Mouse (Mus musculus): Measurements from ENCODE around the gene Naa20. TPM values are rescaled to one million over a fixed set of nuclear protein-coding genes. Genes with fewer than 3 reads are reported as not detected.
A peak's percentile ranks its signal among the peaks of the same experiment; 100 is the strongest.
"Not testable (repeated sequence)": the region's sequence is repeated elsewhere in the genome, so short reads cannot be mapped to it uniquely, and the experiment has no call there.

The Naa20 gene
- polyA plus RNA-seq, 1 experiment from 2014 or later, result 120 TPM

- no peaks in the 10 kb centered on the region for H3K27me3 ChIP-seq (replicated peaks)
- no peaks in the 10 kb centered on the region for H3K9me3 ChIP-seq
- no peak overlapping the region for H3K4me3 ChIP-seq
- 0 out of 2 replicates have a peak, but pooled peaks cover 2% of the 10 kb centered on the region for H3K4me1 ChIP-seq
- no peak overlapping the region for H3K4me2 ChIP-seq
- ATAC-seq (replicated peaks), result no peak
- H3K36me3 ChIP-seq (replicated peaks), result 0 out of 2 replicates have a peak, but pooled peaks cover 5% of the 10 kb centered on the region
- H3K9ac ChIP-seq, result no peak overlapping the region
- 70% methylated on average over 6 of the region's 6 CpGs for WGBS
- H3K27ac ChIP-seq, result no peak overlapping the region
Measured at GRCm38 (mm10) chr2:145888766-145889480, 13.0 kb upstream of the Naa20 start.

GRCm38 (mm10) chr2:145890571-145890970, 11.3 kb upstream of the Naa20 start:
- Histone ChIP-seq H3K4me1 (no peaks in the 10 kb centered on the region), H3K27me3 (replicated peaks) (no peaks in the 10 kb centered on the region), H3K9me3 (no peaks in the 10 kb centered on the region), H3K4me2 (no peak overlapping the region), H3K9ac (no peak overlapping the region), H3K27ac (no peak overlapping the region), H3K36me3 (replicated peaks) (0 out of 2 replicates have a peak, but pooled peaks cover 5% of the 10 kb centered on the region), H3K4me3 (no peak overlapping the region)
- no peak for ATAC-seq (replicated peaks)
- WGBS, result 91% methylated on average over 2 of the region's 2 CpGs

GRCm38 (mm10) chr2:145893756-145894155, 8.1 kb upstream of the Naa20 start:
- 97% methylated on average over 6 of the region's 6 CpGs for WGBS

GRCm38 (mm10) chr2:145898106-145898505, 3.8 kb upstream of the Naa20 start:
- H3K9ac ChIP-seq, result no peak overlapping the region
- H3K4me1 ChIP-seq, result no peaks in the 10 kb centered on the region
- no peaks in the 10 kb centered on the region for H3K27me3 ChIP-seq (replicated peaks)
- no peaks in the 10 kb centered on the region for H3K36me3 ChIP-seq (replicated peaks)
- no peak for ATAC-seq (replicated peaks)
- H3K9me3 ChIP-seq, result no peaks in the 10 kb centered on the region
- no peak overlapping the region for H3K4me3 ChIP-seq
- WGBS, result 82% methylated on average over 9 of the region's 9 CpGs
- no peak overlapping the region for H3K27ac ChIP-seq
- H3K4me2 ChIP-seq, result no peak overlapping the region

More at GRCm38 (mm10) chr2:145893756-145894155, 8.1 kb upstream of the Naa20 start:
- H3K9me3 ChIP-seq, result no peaks in the 10 kb centered on the region
- H3K9ac ChIP-seq, result no peak overlapping the region
- no peaks in the 10 kb centered on the region for H3K36me3 ChIP-seq (replicated peaks)
- no peaks in the 10 kb centered on the region for H3K27me3 ChIP-seq (replicated peaks)
- ATAC-seq (replicated peaks), result no peak
- H3K4me1 ChIP-seq, result no peaks in the 10 kb centered on the region
- H3K27ac ChIP-seq, result no peak overlapping the region
- no peak overlapping the region for H3K4me3 ChIP-seq
- no peak overlapping the region for H3K4me2 ChIP-seq

- H3K9ac ChIP-seq; H3K9me3 ChIP-seq; H3K4me3 ChIP-seq; H3K27me3 ChIP-seq (replicated peaks); H3K27ac ChIP-seq; H3K36me3 ChIP-seq (replicated peaks); H3K4me2 ChIP-seq; ATAC-seq (replicated peaks): not testable (repeated sequence)
- WGBS, result 84% methylated on average over 8 of the region's 8 CpGs
- peaks cover 16% of the 10 kb centered on the region for H3K4me1 ChIP-seq
Measured at GRCm38 (mm10) chr2:145900318-145900717, 1.6 kb upstream of the Naa20 start.

GRCm38 (mm10) chr2:145903061-145903901, 1.4 kb downstream of the Naa20 start:
- peak overlapping the region; percentile 95 for H3K9ac ChIP-seq
- peaks cover 17% of the 10 kb centered on the region for H3K4me1 ChIP-seq
- no peaks in the 10 kb centered on the region for H3K9me3 ChIP-seq
- H3K27me3 ChIP-seq (replicated peaks), result no peaks in the 10 kb centered on the region
- under 1% methylated on average over 60 of the region's 68 CpGs for WGBS
- peak; percentile 98 for ATAC-seq (replicated peaks)
- peak overlapping the region; percentile 99 for H3K4me3 ChIP-seq
- H3K27ac ChIP-seq, result peak overlapping the region; percentile 84
- H3K4me2 ChIP-seq, result peak overlapping the region; percentile 55
- H3K36me3 ChIP-seq (replicated peaks), result no peaks in the 10 kb centered on the region

GRCm38 (mm10) chr2:145903983-145904616, 2.2 kb downstream of the Naa20 start:
- Histone ChIP-seq H3K27ac (no peak overlapping the region), H3K4me1 (peaks cover 17% of the 10 kb centered on the region), H3K4me2 (peak overlapping the region; percentile 55), H3K27me3 (replicated peaks) (no peaks in the 10 kb centered on the region), H3K9me3 (no peaks in the 10 kb centered on the region), H3K36me3 (replicated peaks) (peaks cover 4% of the 10 kb centered on the region; the same call in 1 of the 2 replicates), H3K4me3 (peak overlapping the region; percentile 99), H3K9ac (peak overlapping the region; percentile 95; the same call in 1 of the 2 replicates)
- ATAC-seq (replicated peaks), result no peak
- 32% methylated on average over 12 of the region's 12 CpGs for WGBS

GRCm38 (mm10) chr2:145905156-145905555, 3.3 kb downstream of the Naa20 start:
- H3K27me3 ChIP-seq (replicated peaks), result no peaks in the 10 kb centered on the region
- no peak overlapping the region for H3K4me3 ChIP-seq
- H3K9me3 ChIP-seq, result no peaks in the 10 kb centered on the region
- no peak for ATAC-seq (replicated peaks)
- no peak overlapping the region for H3K9ac ChIP-seq
- no peak overlapping the region for H3K27ac ChIP-seq
- H3K4me2 ChIP-seq, result no peak overlapping the region
- H3K4me1 ChIP-seq, result peaks cover 17% of the 10 kb centered on the region
- WGBS, result 87% methylated on average over 6 of the region's 6 CpGs
- H3K36me3 ChIP-seq (replicated peaks), result peaks cover 4% of the 10 kb centered on the region; the same call in 1 of the 2 replicates

GRCm38 (mm10) chr2:145905884-145906283, 4.0 kb downstream of the Naa20 start:
- not testable (repeated sequence) for H3K9ac ChIP-seq; H3K27ac ChIP-seq; H3K9me3 ChIP-seq; H3K4me2 ChIP-seq; H3K27me3 ChIP-seq (replicated peaks); H3K36me3 ChIP-seq (replicated peaks); ATAC-seq (replicated peaks); H3K4me3 ChIP-seq
- WGBS, result 41% methylated on average over 4 of the region's 4 CpGs
- peaks cover 17% of the 10 kb centered on the region for H3K4me1 ChIP-seq

- Histone ChIP-seq H3K4me2 (no peak overlapping the region), H3K9me3 (no peaks in the 10 kb centered on the region), H3K27me3 (replicated peaks) (no peaks in the 10 kb centered on the region), H3K4me3 (no peak overlapping the region), H3K27ac (no peak overlapping the region), H3K36me3 (replicated peaks) (peaks cover 51% of the 10 kb centered on the region), H3K9ac (no peak overlapping the region), H3K4me1 (no peaks in the 10 kb centered on the region)
- 90% methylated on average over 8 of the region's 8 CpGs for WGBS
- ATAC-seq (replicated peaks), result no peak
Measured at GRCm38 (mm10) chr2:145920941-145921650, 19.2 kb downstream of the Naa20 start.

- H3K9ac ChIP-seq, result peak within 1 kb of the TSS; percentile 41
- H3K4me2 ChIP-seq, result peak within 1 kb of the TSS; percentile 90
- H3K4me1 ChIP-seq, result peaks cover 10% of the 10 kb centered on the region
- peaks cover 24% of the 10 kb centered on the region for H3K36me3 ChIP-seq (replicated peaks)
- H3K4me3 ChIP-seq, result peak within 1 kb of the TSS; percentile 72
- no peaks in the 10 kb centered on the region for H3K27me3 ChIP-seq (replicated peaks)
- no peaks in the 10 kb centered on the region for H3K9me3 ChIP-seq
- peak; percentile 99 for ATAC-seq (replicated peaks)
- WGBS, result under 1% methylated on average over 61 of the region's 61 CpGs
- no peak within 1 kb of the TSS; the same call in 1 of the 2 replicates for H3K27ac ChIP-seq
Measured at GRCm38 (mm10) chr2:145934339-145935231, 32.7 kb downstream of the Naa20 start, which contains the start of the genes Cfap61 and Crnkl1. TSS of gene Cfap61 (plus strand) at chr2:145934784. TSS of gene Crnkl1 (minus strand) at chr2:145935014.

Data from midbrain, embryonic 15.5 days (tissue).